Mouse (Mus musculus) hindbrain, postnatal 0 days (tissue): Measurements from ENCODE around the gene Zfp764. TPM values are rescaled to one million over a fixed set of nuclear protein-coding genes. Genes with fewer than 3 reads are reported as not detected.

Experiments
- ATAC-seq: fragments of 200-750 bp; cut with Nextera tagmentation; 2 replicates; pipeline ENCODE4 v1.8.0; 2017; ENCODE audit warnings: mild to moderate bottlenecking, moderate TSS enrichment, moderate library complexity
- DNase-seq: peaks from one replicate; pipeline ENCODE4 v3.0.0-alpha.2; 2015; ENCODE audit warnings: low spot score
- H3K27ac ChIP-seq: fragments of 300-500 bp; sonication (generic); 2 replicates; pipeline ENCODE4 v1.5.1; 2014; ENCODE audit warnings: mild to moderate bottlenecking
- H3K27me3 ChIP-seq: fragments of 300-500 bp; sonication (generic); 2 replicates; pipeline ENCODE4 v1.6.1; 2014; ENCODE audit warnings: low read length, mixed read lengths; ENCODE audit not compliant: insufficient read depth
- H3K36me3 ChIP-seq: fragments of 300-500 bp; sonication (generic); 2 replicates; pipeline ENCODE4 v1.6.1; 2014; ENCODE audit warnings: low read length, mixed read lengths; ENCODE audit not compliant: insufficient read depth
- H3K4me1 ChIP-seq: fragments of 300-500 bp; sonication (generic); 2 replicates; pipeline ENCODE4 v1.6.1; 2014; ENCODE audit warnings: antibody characterized with exemption, low read length, mixed read lengths; ENCODE audit not compliant: insufficient read depth
- H3K4me2 ChIP-seq: fragments of 300-500 bp; sonication (generic); 2 replicates; pipeline ENCODE4 v1.6.1; 2014; ENCODE audit warnings: low read depth, mild to moderate bottlenecking, low read length, moderate library complexity, mixed read lengths
- H3K4me3 ChIP-seq: fragments of 300-500 bp; sonication (generic); 2 replicates; pipeline ENCODE4 v1.5.1; 2014; ENCODE audit warnings: low read length
- H3K9ac ChIP-seq: fragments of 300-500 bp; sonication (generic); replicated peaks from 2 replicates; pipeline ENCODE4 v1.6.1; 2014; ENCODE audit warnings: mild to moderate bottlenecking, low read length, moderate library complexity, mixed read lengths
- H3K9me3 ChIP-seq: fragments of 300-500 bp; sonication (generic); 2 replicates; pipeline ENCODE4 v1.6.1; 2016; ENCODE audit warnings: low read length, mixed read lengths
- CTCF ChIP-seq: IDR thresholded peaks from 2 replicates; pipeline ENCODE4 v1.5.1; 2016; ENCODE audit warnings: antibody characterized with exemption, control low read depth, low read depth
- WGBS: fragments of 180-500 bp; shearing (Covaris S2); extraction: QIAGEN DNeasy Blood & Tissue Kit; methylation state at CpG from one replicate; pipeline ENCODE4 v1.1.7; 2014; 5-methylcytosine and 5-hydroxymethylcytosine counted together
- polyA plus RNA-seq: library from polyadenylated mRNA; unstranded; fragments of >200 nt; fragmentation: Nextera tagmentation; extraction: Ambion mirVana; gene quantifications from 2 replicates; pipeline ENCODE4 v1.2.1, GENCODE M21; 2015
- total RNA-seq: library from RNA; depleted of rRNA; stranded (reverse); fragments of >200 nt; gene quantifications from 2 replicates; pipeline ENCODE4 v1.2.3, GENCODE M21; 2014

Zfp764 gene
- total and polyA plus RNA-seq, 2 experiments from 2014 or later = 3.0 to 4.0 TPM

GRCm38 (mm10) chr7:127437724-127438123, 31.1 kb upstream of the Zfp764 start:
- DNase-seq (no peak), ATAC-seq (no peak)
- peaks cover 3% of the 10 kb centered on the region; the same call in 1 of the 2 replicates for H3K36me3 ChIP-seq
- H3K9ac ChIP-seq = no peak overlapping the region
- WGBS = 92% methylated on average over 3 of the region's 3 CpGs
- TF ChIP-seq CTCF = peak; percentile 47
- H3K27me3 ChIP-seq = no peaks in the 10 kb centered on the region
- no peak overlapping the region for H3K27ac ChIP-seq
- no peak overlapping the region for H3K4me2 ChIP-seq
- no peaks in the 10 kb centered on the region for H3K4me1 ChIP-seq
- no peaks in the 10 kb centered on the region for H3K9me3 ChIP-seq
- H3K4me3 ChIP-seq = no peak overlapping the region

- H3K9ac ChIP-seq = no peak overlapping the region
- no peaks in the 10 kb centered on the region for H3K4me1 ChIP-seq
- WGBS = 89% methylated on average over 4 of the region's 4 CpGs
- H3K27me3 ChIP-seq = no peaks in the 10 kb centered on the region
- DNase-seq (no peak), ATAC-seq (no peak)
- H3K36me3 ChIP-seq = no peaks in the 10 kb centered on the region
- H3K4me2 ChIP-seq = no peak overlapping the region
- H3K27ac ChIP-seq = no peak overlapping the region
- no peak overlapping the region for H3K4me3 ChIP-seq
- H3K9me3 ChIP-seq = no peaks in the 10 kb centered on the region
- no peak for TF ChIP-seq CTCF
These were observed 28.6 kb upstream of the Zfp764 start for GRCm38 (mm10) chr7:127435206-127435605.

GRCm38 (mm10) chr7:127426354-127426753, 19.7 kb upstream of the Zfp764 start:
- no peaks in the 10 kb centered on the region; the same call in 1 of the 2 replicates for H3K4me1 ChIP-seq
- H3K4me3 ChIP-seq = no peak overlapping the region
- H3K27me3 ChIP-seq = no peaks in the 10 kb centered on the region
- no peaks in the 10 kb centered on the region for H3K36me3 ChIP-seq
- no peak for TF ChIP-seq CTCF
- no peak overlapping the region for H3K9ac ChIP-seq
- no peak for ATAC-seq
- WGBS = 74% methylated on average over 3 of the region's 3 CpGs
- H3K4me2 ChIP-seq = no peak overlapping the region
- H3K9me3 ChIP-seq = no peaks in the 10 kb centered on the region
- no peak for DNase-seq
- no peak overlapping the region for H3K27ac ChIP-seq

GRCm38 (mm10) chr7:127425911-127426310, 19.3 kb upstream of the Zfp764 start:
- Histone ChIP-seq H3K36me3 (no peaks in the 10 kb centered on the region), H3K27ac (no peak overlapping the region), H3K4me3 (no peak overlapping the region), H3K9ac (no peak overlapping the region), H3K4me1 (no peaks in the 10 kb centered on the region; the same call in 1 of the 2 replicates), H3K9me3 (no peaks in the 10 kb centered on the region), H3K4me2 (no peak overlapping the region), H3K27me3 (no peaks in the 10 kb centered on the region)
- no peak for TF ChIP-seq CTCF
- 83% methylated on average over 2 of the region's 2 CpGs for WGBS
- DNase-seq (no peak), ATAC-seq (no peak)

- no peaks in the 10 kb centered on the region for H3K27me3 ChIP-seq
- ATAC-seq = no peak
- no peak overlapping the region for H3K27ac ChIP-seq
- no peak for DNase-seq
- H3K4me1 ChIP-seq = no peaks in the 10 kb centered on the region; the same call in 1 of the 2 replicates
- H3K4me3 ChIP-seq = no peak overlapping the region
- H3K36me3 ChIP-seq = no peaks in the 10 kb centered on the region
- no peak overlapping the region for H3K4me2 ChIP-seq
- no peak for TF ChIP-seq CTCF
- no peak overlapping the region for H3K9ac ChIP-seq
- no peaks in the 10 kb centered on the region for H3K9me3 ChIP-seq
- WGBS = 84% methylated on average over 3 of the region's 3 CpGs
These were observed 18.7 kb upstream of the Zfp764 start for GRCm38 (mm10) chr7:127425291-127425690.

DNA sequence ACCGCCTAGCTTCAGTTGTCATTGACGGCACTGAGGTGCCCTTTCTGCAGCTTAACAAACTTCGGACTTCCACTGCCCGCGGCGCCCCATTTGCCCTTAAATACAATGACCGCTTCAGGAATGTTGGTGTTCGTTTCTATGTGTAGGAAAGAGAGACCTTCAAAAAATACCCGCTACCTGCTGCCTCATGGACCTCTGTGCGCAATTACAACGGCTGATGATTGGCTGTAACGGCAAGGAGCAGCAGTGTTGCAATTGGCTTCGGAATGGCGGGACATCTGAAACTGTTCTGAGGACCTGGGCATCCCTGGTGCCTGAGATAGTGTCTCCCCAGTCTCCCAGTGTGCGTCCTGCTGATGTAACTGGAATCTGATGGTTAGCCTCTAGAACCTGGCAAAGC, 15.6 kb upstream of the Zfp764 start:
- no peaks in the 10 kb centered on the region; the same call in 1 of the 2 replicates for H3K4me1 ChIP-seq
- H3K9me3 ChIP-seq = no peaks in the 10 kb centered on the region
- no peaks in the 10 kb centered on the region for H3K36me3 ChIP-seq
- H3K27ac ChIP-seq = peak overlapping the region; percentile 86
- peak overlapping the region; percentile 84; the same call in 1 of the 2 replicates for H3K9ac ChIP-seq
- TF ChIP-seq CTCF = no peak
- ATAC-seq (peak; percentile 74), DNase-seq (peak; percentile 75)
- H3K27me3 ChIP-seq = no peaks in the 10 kb centered on the region
- peak overlapping the region; percentile 87 for H3K4me3 ChIP-seq
- WGBS = under 1% methylated on average over 15 of the region's 15 CpGs
- H3K4me2 ChIP-seq = peak overlapping the region; percentile 100

DNA sequence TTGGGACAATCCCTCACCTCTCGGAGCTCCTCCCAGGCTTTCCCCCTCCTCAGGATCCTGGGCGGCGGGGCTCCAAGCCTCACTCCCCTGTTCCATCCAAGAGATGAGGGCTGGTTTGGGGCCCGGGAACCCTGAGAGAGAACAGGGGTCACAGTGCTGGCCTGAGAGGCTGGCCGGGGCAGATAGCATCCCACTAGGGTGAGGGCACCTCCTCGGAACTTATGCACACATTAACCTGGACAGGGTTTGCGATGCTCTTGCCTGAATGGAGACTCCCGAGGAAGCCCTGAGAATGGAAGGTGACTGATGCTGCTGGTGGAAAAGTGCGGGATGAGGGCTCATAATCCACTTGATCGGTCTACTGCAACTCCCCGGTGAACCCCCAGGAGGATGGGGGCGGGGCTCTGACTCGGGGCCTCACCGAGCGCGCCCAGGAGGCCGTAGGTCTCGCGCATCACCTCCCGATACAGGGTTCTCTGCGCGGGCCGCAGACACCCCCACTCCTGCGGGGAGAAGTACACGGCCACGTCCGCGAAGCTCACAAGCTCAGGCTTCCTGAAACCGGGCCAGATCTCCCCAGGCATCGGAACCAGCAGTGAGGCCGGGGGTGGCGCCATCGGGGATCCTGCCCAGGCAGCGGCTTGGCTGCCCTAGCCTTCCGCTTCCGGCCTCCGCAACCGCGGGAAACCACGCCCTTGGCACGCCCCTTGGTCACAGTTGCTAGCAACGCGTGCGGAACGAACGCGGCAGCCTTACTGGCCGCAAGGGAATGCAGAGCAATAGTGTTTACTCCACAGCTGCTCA, 15.0 kb upstream of the Zfp764 start, which contains the start of gene Zfp688:
Zfp688 (minus strand) TSS at position 681 of the 804 bp plus-strand sequence.
- Histone ChIP-seq H3K27me3 (no peaks in the 10 kb centered on the region), H3K4me2 (peak within 1 kb of the TSS; percentile 100), H3K9ac (peak within 1 kb of the TSS; percentile 84), H3K9me3 (no peaks in the 10 kb centered on the region), H3K27ac (peak within 1 kb of the TSS; percentile 86), H3K4me3 (peak within 1 kb of the TSS; percentile 87), H3K4me1 (no peaks in the 10 kb centered on the region; the same call in 1 of the 2 replicates), H3K36me3 (no peaks in the 10 kb centered on the region)
- TF ChIP-seq CTCF = peak; percentile 35
- DNase-seq = peak; percentile 95
- ATAC-seq = peak; percentile 95
- WGBS = 1% methylated on average over 48 of the region's 48 CpGs
